ENCODE assay signal across 11 mouse cellular contexts in the genomic region with DNA sequence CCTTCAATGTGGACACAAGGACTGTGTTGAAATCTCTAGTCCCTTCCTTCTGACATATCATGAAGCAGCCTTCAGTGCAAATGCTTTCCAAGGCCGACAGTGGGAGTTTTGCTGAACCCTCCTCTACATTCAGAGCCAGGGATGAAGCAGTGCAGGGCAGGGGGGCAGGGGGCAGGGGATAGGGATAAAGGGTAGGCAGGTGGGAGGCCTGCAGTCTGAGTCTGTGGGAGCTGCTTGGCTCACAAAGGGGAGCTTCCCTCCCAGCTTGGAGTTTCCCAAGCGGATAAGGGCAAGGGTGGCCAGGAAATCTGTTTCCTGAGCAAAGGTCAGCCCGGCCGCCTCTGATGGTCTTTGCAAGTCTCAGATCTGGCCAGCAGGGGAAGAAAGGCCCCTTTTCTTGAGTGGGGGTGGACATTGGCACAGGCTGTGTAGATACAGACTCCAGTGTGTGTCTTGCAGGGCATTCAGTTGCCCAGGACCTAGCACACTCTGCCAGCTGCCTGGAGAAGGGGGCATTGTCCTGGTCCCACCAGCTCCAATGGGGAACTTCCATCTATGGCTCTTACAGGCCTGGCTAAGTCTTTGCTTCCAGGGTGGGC. TPM values are rescaled to one million over a fixed set of nuclear protein-coding genes. Genes with fewer than 3 reads are reported as not detected.
DNase-seq lines count a peak whose midpoint lies in the region; ATAC-seq and TF ChIP-seq lines count a peak whose summit lies in the region.
"Had no signal": no experiment of that assay in that cellular context is flagged by ENCODE, and none has a peak within 500 bp of the region (broad histone marks: within the 10 kb centered on the region; RNA-seq: fewer than 3 reads in every experiment).

No protein-coding gene starts in this region.

- 0 out of 2 replicates have a peak, but pooled peaks have one; percentile 16 for TF ChIP-seq CTCF in intestine, postnatal 0 days (IDR thresholded peaks at IDR 0.05; ENCODE audit: low read depth)
- TF ChIP-seq CTCF in lung, postnatal 0 days (IDR thresholded peaks at IDR 0.05): no peak
- peak; percentile 49 for TF ChIP-seq CTCF in hindbrain, postnatal 0 days (IDR thresholded peaks at IDR 0.05; ENCODE audit: low read depth)

- peak; percentile 6 for DNase-seq in lung, postnatal 25 days (ENCODE audit: low spot score)
- DNase-seq in lung, postnatal 0 days (ENCODE audit: low spot score): no peak
- DNase-seq in hindbrain, postnatal 0 days (ENCODE audit: low spot score): peak; percentile 77
- DNase-seq: gastrocnemius, postnatal 10 days; heart, postnatal 10 days had no signal

- no peak overlapping the region for H3K27ac ChIP-seq in intestine, postnatal 0 days (ENCODE audit: low read depth, low read length)
- no peak overlapping the region for H3K27ac ChIP-seq in intestine, embryonic 16.5 days (ENCODE audit: low read length)
- H3K27ac ChIP-seq in lung, postnatal 0 days (ENCODE audit: low read length): no peak overlapping the region
- 0 out of 2 replicates have a peak overlapping the region, but pooled peaks have one; percentile 25 for H3K27ac ChIP-seq in forebrain, embryonic 12.5 days
- H3K27ac ChIP-seq in hindbrain, postnatal 0 days: peak overlapping the region; percentile 83
- H3K27ac ChIP-seq: embryonic facial prominence, embryonic 13.5 days; neural tube, embryonic 12.5 days had no signal

- WGBS in intestine, postnatal 0 days: 41% methylated on average over 4 of the region's 4 CpGs
- WGBS in intestine, embryonic 16.5 days: 51% methylated on average over 4 of the region's 4 CpGs
- 33% methylated on average over 4 of the region's 4 CpGs for WGBS in lung, postnatal 0 days
- WGBS in forebrain, embryonic 12.5 days: 31% methylated on average over 4 of the region's 4 CpGs
- 35% methylated on average over 4 of the region's 4 CpGs for WGBS in hindbrain, postnatal 0 days

- no peak for ATAC-seq in intestine, postnatal 0 days
- ATAC-seq in intestine, embryonic 16.5 days: no peak
- ATAC-seq in lung, postnatal 0 days: no peak
- ATAC-seq in forebrain, embryonic 12.5 days (ENCODE audit: low FRiP score): no peak
- peak; percentile 88 for ATAC-seq in hindbrain, postnatal 0 days
- no peak for ATAC-seq in erythroblast, adult 5-6 weeks (replicated peaks; ENCODE audit: low FRiP score, poor library complexity, severe bottlenecking)

- TF ChIP-seq EP300 in lung, postnatal 0 days (IDR thresholded peaks at IDR 0.05): no peak

- no peaks in the 10 kb centered on the region for H3K36me3 ChIP-seq in intestine, postnatal 0 days (ENCODE audit: control insufficient read depth, insufficient read depth)
- H3K36me3 ChIP-seq in intestine, embryonic 16.5 days (ENCODE audit: control insufficient read depth, insufficient read depth, low read length): no peaks in the 10 kb centered on the region
- H3K36me3 ChIP-seq in lung, postnatal 0 days (ENCODE audit: insufficient read depth, low read length): no peaks in the 10 kb centered on the region
- H3K36me3 ChIP-seq in forebrain, embryonic 12.5 days (replicated peaks): no peaks in the 10 kb centered on the region
- no peaks in the 10 kb centered on the region for H3K36me3 ChIP-seq in hindbrain, postnatal 0 days (ENCODE audit: insufficient read depth, low read length)
- H3K36me3 ChIP-seq: embryonic facial prominence, embryonic 13.5 days; neural tube, embryonic 12.5 days had no signal

- no peaks in the 10 kb centered on the region for H3K9me3 ChIP-seq in intestine, postnatal 0 days (ENCODE audit: control insufficient read depth)
- no peaks in the 10 kb centered on the region for H3K9me3 ChIP-seq in intestine, embryonic 16.5 days (ENCODE audit: control insufficient read depth, low read length)
- H3K9me3 ChIP-seq in lung, postnatal 0 days (ENCODE audit: low read length): no peaks in the 10 kb centered on the region
- H3K9me3 ChIP-seq in forebrain, embryonic 12.5 days: no peaks in the 10 kb centered on the region
- no peaks in the 10 kb centered on the region for H3K9me3 ChIP-seq in hindbrain, postnatal 0 days (ENCODE audit: low read length)
- H3K9me3 ChIP-seq: embryonic facial prominence, embryonic 13.5 days; neural tube, embryonic 12.5 days had no signal

- H3K9ac ChIP-seq in intestine, postnatal 0 days (ENCODE audit: low read depth, low read length): no peak overlapping the region
- H3K9ac ChIP-seq in intestine, embryonic 16.5 days (ENCODE audit: low read depth, low read length): no peak overlapping the region
- H3K9ac ChIP-seq in lung, postnatal 0 days (replicated peaks; ENCODE audit: low read depth): no peak overlapping the region
- H3K9ac ChIP-seq in forebrain, embryonic 12.5 days: no peak overlapping the region
- no peak overlapping the region for H3K9ac ChIP-seq in hindbrain, postnatal 0 days (replicated peaks; ENCODE audit: low read length)
- H3K9ac ChIP-seq: embryonic facial prominence, embryonic 13.5 days; neural tube, embryonic 12.5 days had no signal

- H3K4me2 ChIP-seq in intestine, postnatal 0 days (replicated peaks; ENCODE audit: low read depth): no peak overlapping the region
- H3K4me2 ChIP-seq in intestine, embryonic 16.5 days (ENCODE audit: low read depth, low read length): no peak overlapping the region
- no peak overlapping the region for H3K4me2 ChIP-seq in lung, postnatal 0 days (replicated peaks; ENCODE audit: low read depth, low read length)
- no peak overlapping the region for H3K4me2 ChIP-seq in forebrain, embryonic 12.5 days
- no peak overlapping the region for H3K4me2 ChIP-seq in hindbrain, postnatal 0 days (ENCODE audit: low read depth, low read length)
- H3K4me2 ChIP-seq: embryonic facial prominence, embryonic 13.5 days; neural tube, embryonic 12.5 days had no signal

- peaks cover 15% of the 10 kb centered on the region; the same call in 1 of the 2 replicates for H3K27me3 ChIP-seq in intestine, postnatal 0 days (replicated peaks; ENCODE audit: control insufficient read depth, insufficient read depth, low read length)
- peaks cover 15% of the 10 kb centered on the region for H3K27me3 ChIP-seq in intestine, embryonic 16.5 days (replicated peaks; ENCODE audit: control insufficient read depth, insufficient read depth, low read length)
- no peaks in the 10 kb centered on the region for H3K27me3 ChIP-seq in lung, postnatal 0 days (replicated peaks; ENCODE audit: insufficient read depth, low read length)
- H3K27me3 ChIP-seq in forebrain, embryonic 12.5 days: no peaks in the 10 kb centered on the region
- no peaks in the 10 kb centered on the region for H3K27me3 ChIP-seq in hindbrain, postnatal 0 days (ENCODE audit: insufficient read depth, low read length)
- H3K27me3 ChIP-seq: neural tube, embryonic 12.5 days had no signal

- no peaks in the 10 kb centered on the region; the same call in 1 of the 2 replicates for H3K4me1 ChIP-seq in intestine, postnatal 0 days (replicated peaks; ENCODE audit: control insufficient read depth, insufficient read depth, low read length)
- H3K4me1 ChIP-seq in intestine, embryonic 16.5 days (ENCODE audit: control insufficient read depth, insufficient read depth, low read length): no peaks in the 10 kb centered on the region
- no peaks in the 10 kb centered on the region for H3K4me1 ChIP-seq in lung, postnatal 0 days (ENCODE audit: insufficient read depth, low read depth, low read length)
- H3K4me1 ChIP-seq in forebrain, embryonic 12.5 days: peaks cover 22% of the 10 kb centered on the region
- 0 out of 2 replicates have a peak, but pooled peaks cover 5% of the 10 kb centered on the region for H3K4me1 ChIP-seq in hindbrain, postnatal 0 days (ENCODE audit: insufficient read depth, low read length)
- H3K4me1 ChIP-seq: embryonic facial prominence, embryonic 13.5 days had no signal

- no peak overlapping the region for H3K4me3 ChIP-seq in intestine, postnatal 0 days (ENCODE audit: low read depth, low read length)
- no peak overlapping the region for H3K4me3 ChIP-seq in intestine, embryonic 16.5 days (ENCODE audit: low read length)
- no peak overlapping the region for H3K4me3 ChIP-seq in lung, postnatal 0 days (ENCODE audit: low read depth, low read length)
- H3K4me3 ChIP-seq in forebrain, embryonic 12.5 days (replicated peaks): no peak overlapping the region
- no peak overlapping the region for H3K4me3 ChIP-seq in hindbrain, postnatal 0 days (ENCODE audit: low read length)
- H3K4me3 ChIP-seq: embryonic facial prominence, embryonic 13.5 days; neural tube, embryonic 12.5 days had no signal

RNA-seq across cellular contexts. Expression of a gene that starts 48.4 kb away (rescaled TPM):
- polyA plus RNA-seq in intestine, postnatal 0 days (2015; fragmentation: Nextera tagmentation; extraction: Ambion mirVana): not detected in 2 replicates
- 0.20 and 0.23 TPM in 2 replicates for polyA plus RNA-seq in intestine, embryonic 16.5 days (2015; fragmentation: Nextera tagmentation; extraction: Ambion mirVana)
- polyA plus RNA-seq in lung, postnatal 0 days (2015; fragmentation: Nextera tagmentation; extraction: Ambion mirVana): 0.05 TPM in 1 of 2 replicates, not detected in the other
- polyA plus RNA-seq in forebrain, embryonic 12.5 days (2016; fragmentation: Nextera tagmentation; extraction: Ambion mirVana): 7.1 and 8.5 TPM in 2 replicates
- total RNA-seq in hindbrain, postnatal 0 days (2014; rRNA removed): 0.68 and 2.5 TPM in 2 replicates
- polyA plus RNA-seq in hindbrain, postnatal 0 days (2015; fragmentation: Nextera tagmentation; extraction: Ambion mirVana): 4.0 and 4.3 TPM in 2 replicates
- 0.42 TPM in 1 of 2 replicates, not detected in the other for total RNA-seq in erythroblast, adult 5-6 weeks (2015; ENCODE audit: low replicate concordance)
- total RNA-seq in erythroblast, adult 5-6 weeks (2017; ENCODE audit: low replicate concordance): 0.26 TPM in 1 of 2 replicates, not detected in the other
- total RNA-seq: gastrocnemius, postnatal 10 days had no signal

Comparison
In these comparisons a context has a peak if more than half of its experiments do, and no peak if none do; other contexts are left out.
1. H3K27ac ChIP-seq: peak in forebrain, embryonic 12.5 days (single experiment) and hindbrain, postnatal 0 days (single experiment); none in intestine, postnatal 0 days (single experiment), intestine, embryonic 16.5 days (single experiment) and lung, postnatal 0 days (single experiment).